Mouse (Mus musculus): ENCODE measurements around the gene Fahd2a.

Fahd2a gene

GRCm38 (mm10) chr2:127433487-127434295, 10.7 kb downstream of the Fahd2a start:
- no peak for DNase-seq (ENCODE audit: low spot score)

GRCm38 (mm10) chr2:127430238-127430637, 14.1 kb downstream of the Fahd2a start:
- DNase-seq (ENCODE audit: low spot score), result peak; percentile 38

- DNase-seq (ENCODE audit: low spot score), result no peak
These were observed 19.4 kb downstream of the Fahd2a start, which contains the start of gene Gpat2 for GRCm38 (mm10) chr2:127424977-127425376. Gpat2 (plus strand) TSS chr2:127425199.

GRCm38 (mm10) chr2:127418266-127418970, 25.9 kb downstream of the Fahd2a start:
- DNase-seq (ENCODE audit: low spot score), result no peak

- no peak for DNase-seq (ENCODE audit: low spot score)
These were observed 27.7 kb downstream of the Fahd2a start for GRCm38 (mm10) chr2:127416706-127417105.

- DNase-seq (ENCODE audit: low spot score), result no peak
These were observed 28.6 kb downstream of the Fahd2a start for GRCm38 (mm10) chr2:127415806-127416205.

- DNase-seq (ENCODE audit: low spot score), result no peak
These were observed 33.2 kb downstream of the Fahd2a start for GRCm38 (mm10) chr2:127411126-127411525.

- no peak for DNase-seq (ENCODE audit: low spot score)
These were observed 45.6 kb downstream of the Fahd2a start for GRCm38 (mm10) chr2:127398738-127399137.

GRCm38 (mm10) chr2:127394606-127395161, 49.7 kb downstream of the Fahd2a start:
- DNase-seq (ENCODE audit: low spot score), result no peak

GRCm38 (mm10) chr2:127391323-127391722, 53.0 kb downstream of the Fahd2a start:
- no peak for DNase-seq (ENCODE audit: low spot score)

- DNase-seq (ENCODE audit: low spot score), result no peak
These were observed 53.5 kb downstream of the Fahd2a start for GRCm38 (mm10) chr2:127390846-127391245.

GRCm38 (mm10) chr2:127390352-127390751, 54.0 kb downstream of the Fahd2a start:
- DNase-seq (ENCODE audit: low spot score), result no peak

GRCm38 (mm10) chr2:127387521-127387920, 56.8 kb downstream of the Fahd2a start:
- no peak for DNase-seq (ENCODE audit: low spot score)

Data from ovary, postnatal 14 days (tissue).